Mouse (Mus musculus) neutrophil, adult 65 days (primary cell): Measurements from ENCODE around the gene Amotl2. TPM values are rescaled to one million over a fixed set of nuclear protein-coding genes. Genes with fewer than 3 reads are reported as not detected.

Experiments
- total RNA-seq: library from RNA; stranded (reverse); gene quantifications from 2 replicates; pipeline ENCODE4 v1.2.4, GENCODE M21; 2023

Amotl2 gene
- total RNA-seq, result 7.5 and 11.5 TPM in 2 replicates

GRCm38 (mm10) chr9:102716481-102717163, at the start of gene Amotl2:
Amotl2 (plus strand) TSS chr9:102716672.

Other genes starting within 250 kb of the Amotl2 start
- not detected in 2 replicates for gene Ky, start 210.9 kb upstream of the Amotl2 start, total RNA-seq
- 49.0 and 83.9 TPM in 2 replicates for gene Anapc13, start 90.4 kb upstream of the Amotl2 start, total RNA-seq
- 25.6 and 51.3 TPM in 2 replicates for gene Cep63, start 90.1 kb upstream of the Amotl2 start, total RNA-seq
- gene Ryk, start 118.2 kb downstream of the Amotl2 start, total RNA-seq, result 0.32 TPM in 1 of 2 replicates, not detected in the other